Mouse (Mus musculus) heart, postnatal 0 days (tissue): ENCODE measurements around the gene F11.

Experiments used
- CTCF ChIP-seq: IDR thresholded peaks from 2 replicates; pipeline ENCODE4 v1.5.1; 2016; ENCODE audit warnings: antibody characterized with exemption, control low read depth, low read depth
- EP300 ChIP-seq: IDR thresholded peaks from 2 replicates; pipeline ENCODE4 v1.6.1; 2016; ENCODE audit warnings: antibody characterized with exemption, low read depth

DNA sequence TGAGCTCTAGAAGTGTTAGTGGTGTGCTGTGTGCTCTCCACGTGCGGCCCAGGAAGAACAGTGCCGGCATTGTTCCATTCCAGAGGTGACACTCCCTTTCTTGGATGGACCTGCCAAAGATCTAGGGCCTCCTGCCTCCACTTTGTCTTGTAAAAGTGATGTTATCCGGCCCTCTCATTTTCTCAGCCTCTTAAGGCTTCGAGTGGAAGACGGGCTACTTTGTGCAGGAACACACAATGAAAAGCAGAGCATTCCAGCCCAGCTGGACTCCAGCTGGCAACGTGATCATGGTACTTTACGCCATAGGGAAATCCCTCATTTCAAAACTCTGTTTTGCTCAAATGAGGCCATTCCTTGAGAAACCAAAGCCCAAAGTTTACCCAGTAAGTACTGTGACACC is 5.2 kb upstream of the F11 start:
- TF ChIP-seq CTCF (no peak), EP300 (no peak)
